Mouse (Mus musculus) left cerebral cortex, adult 2 months (tissue): ENCODE results near the gene Bmp8a. TPM values are rescaled to one million over a fixed set of nuclear protein-coding genes. Genes with fewer than 3 reads are reported as not detected.
"Not testable (repeated sequence)": the region's sequence is repeated elsewhere in the genome, so short reads cannot be mapped to it uniquely, and the experiment has no call there.

Experiments used
- DNase-seq, 2 experiments: peaks; one replicate each; pipeline ENCODE4 v3.0.0; 2021 to 2022; ENCODE audit warnings: low spot score in 2 of 2, mixed read lengths in 1 of 2; ENCODE audit errors: extremely low spot score in 1 of 2
- H3K27ac ChIP-seq: fragments of 200-600 bp; 2 replicates; pipeline ENCODE4 v1.8.1; 2022
- H3K4me3 ChIP-seq: fragments of 200-600 bp; 2 replicates; pipeline ENCODE4 v1.8.1; 2022
- CTCF ChIP-seq: fragments of 200-600 bp; IDR thresholded peaks from 2 replicates; pipeline ENCODE4 v1.8.1; 2022; ENCODE audit warnings: antibody characterized with exemption, mild to moderate bottlenecking, moderate library complexity
- intact Hi-C: fragments of 180-260 bp; cut with DNase I; formaldehyde crosslinking; loops from one replicate; pipeline ENCODE4 v1.15.1; 2025
- total RNA-seq, 2 experiments: library from RNA; stranded (reverse); gene quantifications; 2 replicates each; pipeline ENCODE4 v1.2.3; 2021

Bmp8a gene
- total RNA-seq, 2 experiments from 2014 or later, result 0.30 to 0.48 TPM

DNA sequence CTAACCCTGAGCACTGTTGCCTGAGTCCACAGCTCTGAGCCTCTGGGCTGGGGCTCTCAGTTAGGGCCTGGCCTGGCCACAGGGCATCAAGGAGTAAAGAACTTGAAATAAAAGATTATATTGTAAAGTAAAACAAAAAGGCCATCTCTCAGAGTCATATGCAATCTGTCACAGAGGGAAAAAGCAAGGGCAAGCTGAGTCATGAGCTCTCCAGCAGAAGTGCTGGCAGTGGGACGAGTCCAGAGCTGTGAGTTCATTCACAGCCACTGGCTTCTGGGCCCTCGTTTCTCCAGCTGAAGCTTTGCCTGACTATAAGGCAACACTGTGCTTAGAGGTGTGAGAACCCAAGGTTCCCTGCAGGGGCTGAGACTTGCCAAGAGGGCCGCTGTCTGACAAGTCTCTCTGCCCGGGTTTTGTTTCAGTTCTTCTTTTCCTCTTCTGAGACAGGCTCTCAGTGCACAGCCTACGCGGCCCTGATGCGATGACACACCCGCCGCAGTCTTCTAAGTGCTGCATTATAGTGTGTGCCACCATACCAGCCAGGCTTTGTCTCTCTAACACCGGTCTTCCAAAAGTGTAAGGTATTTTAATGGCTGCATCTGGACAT is 10.3 kb upstream of the Bmp8a start:
- no peak for TF ChIP-seq CTCF
- Histone ChIP-seq H3K4me3 (no peak overlapping the region), H3K27ac (no peak overlapping the region)
- intact Hi-C loops, result no loop called here
- no peak for DNase-seq

DNA sequence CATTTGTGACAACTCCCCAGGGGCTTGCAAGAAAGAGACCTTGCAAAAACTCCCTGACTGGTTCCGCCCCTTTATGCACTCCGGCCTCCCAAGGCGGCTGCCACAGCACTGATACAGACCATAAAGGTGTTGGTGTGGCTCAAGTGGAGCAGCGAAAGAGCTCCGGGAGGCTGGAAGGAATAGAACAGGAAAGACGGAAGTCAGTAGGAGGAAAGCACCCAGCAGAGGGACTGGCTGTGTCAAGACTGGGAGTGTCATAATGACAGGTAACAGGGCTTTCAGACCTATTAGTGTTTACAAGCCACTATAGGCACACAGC is 378 bp upstream of the Bmp8a start:
- TF ChIP-seq CTCF, result no peak
- H3K27ac ChIP-seq, result no peak overlapping the region
- intact Hi-C loops, result no loop called here
- peak overlapping the region; percentile 31 for H3K4me3 ChIP-seq
- DNase-seq, result no peak

DNA sequence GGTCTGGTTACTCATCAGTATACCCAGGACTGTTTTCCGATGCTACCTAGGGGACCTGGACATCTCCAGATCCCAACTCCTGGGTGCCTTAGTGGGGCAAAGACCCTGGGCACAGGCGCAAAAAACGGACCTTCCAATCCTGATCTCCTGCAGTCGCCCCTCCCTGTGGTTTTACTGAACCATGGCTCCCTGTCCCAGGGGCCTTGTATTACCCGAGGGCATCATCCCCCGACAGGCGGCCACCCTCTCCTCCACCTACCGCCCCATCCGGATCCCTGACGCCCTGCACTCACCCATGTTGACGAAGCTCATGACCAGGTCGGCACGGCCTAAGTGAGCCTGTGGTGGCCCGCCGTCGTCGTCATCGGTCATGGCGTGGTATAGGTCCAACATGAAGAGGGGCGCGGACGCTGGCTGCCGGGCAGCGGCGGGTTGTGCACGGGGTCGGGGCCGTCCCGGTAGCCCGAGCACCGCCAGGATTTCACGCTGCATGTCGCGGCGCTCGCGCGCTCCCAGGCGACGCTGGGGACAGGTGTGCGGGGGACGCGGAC is 886 bp downstream of the Bmp8a start:
- TF ChIP-seq CTCF, result no peak
- intact Hi-C loops, result no loop called here
- no peak for DNase-seq
- H3K27ac ChIP-seq, result no peak overlapping the region
- peak overlapping the region; percentile 31 for H3K4me3 ChIP-seq

DNA sequence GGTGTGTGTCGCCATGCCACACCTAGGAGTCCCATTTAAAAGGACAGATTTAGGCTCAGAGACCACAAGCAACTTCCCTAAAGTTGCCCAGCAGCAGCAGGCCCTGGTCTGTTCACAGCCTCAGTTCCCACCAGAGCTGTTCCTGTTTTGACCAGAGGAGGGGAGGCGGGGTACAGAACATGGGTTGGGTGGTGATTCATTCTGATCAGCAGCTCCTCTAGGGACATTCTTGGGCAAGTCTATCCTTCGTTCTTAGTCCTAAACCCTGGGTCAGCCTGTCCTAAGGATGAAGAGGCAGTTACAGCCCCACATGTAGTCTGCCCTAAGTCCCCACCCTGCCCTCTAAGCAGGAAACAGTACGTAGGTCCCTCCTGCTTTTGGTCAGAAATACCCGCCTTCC is 2.8 kb downstream of the Bmp8a start:
- no peak overlapping the region for H3K27ac ChIP-seq
- H3K4me3 ChIP-seq, result no peak overlapping the region
- intact Hi-C loops, result no loop called here
- no peak for DNase-seq
- no peak for TF ChIP-seq CTCF

DNA sequence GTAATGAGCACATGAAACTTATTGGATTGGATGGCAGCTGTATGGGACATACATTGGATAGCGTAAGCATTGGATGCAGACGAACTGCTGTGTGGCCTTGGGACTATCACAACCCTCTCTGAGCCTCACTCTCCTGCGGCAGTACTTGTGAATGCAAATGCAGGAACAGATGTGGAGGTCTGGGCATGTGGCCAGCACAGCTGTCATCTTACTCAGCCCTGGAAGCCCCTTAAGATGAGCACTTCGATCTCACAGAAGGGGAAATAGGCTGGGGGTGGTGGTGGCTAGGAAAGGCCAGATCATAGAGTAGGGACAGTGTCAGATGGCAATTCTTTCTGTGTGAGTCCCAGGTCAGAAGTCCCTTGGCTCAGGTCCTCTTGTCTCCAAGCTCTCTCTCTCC is 5.4 kb downstream of the Bmp8a start:
- intact Hi-C loops, result no loop called here

DNA sequence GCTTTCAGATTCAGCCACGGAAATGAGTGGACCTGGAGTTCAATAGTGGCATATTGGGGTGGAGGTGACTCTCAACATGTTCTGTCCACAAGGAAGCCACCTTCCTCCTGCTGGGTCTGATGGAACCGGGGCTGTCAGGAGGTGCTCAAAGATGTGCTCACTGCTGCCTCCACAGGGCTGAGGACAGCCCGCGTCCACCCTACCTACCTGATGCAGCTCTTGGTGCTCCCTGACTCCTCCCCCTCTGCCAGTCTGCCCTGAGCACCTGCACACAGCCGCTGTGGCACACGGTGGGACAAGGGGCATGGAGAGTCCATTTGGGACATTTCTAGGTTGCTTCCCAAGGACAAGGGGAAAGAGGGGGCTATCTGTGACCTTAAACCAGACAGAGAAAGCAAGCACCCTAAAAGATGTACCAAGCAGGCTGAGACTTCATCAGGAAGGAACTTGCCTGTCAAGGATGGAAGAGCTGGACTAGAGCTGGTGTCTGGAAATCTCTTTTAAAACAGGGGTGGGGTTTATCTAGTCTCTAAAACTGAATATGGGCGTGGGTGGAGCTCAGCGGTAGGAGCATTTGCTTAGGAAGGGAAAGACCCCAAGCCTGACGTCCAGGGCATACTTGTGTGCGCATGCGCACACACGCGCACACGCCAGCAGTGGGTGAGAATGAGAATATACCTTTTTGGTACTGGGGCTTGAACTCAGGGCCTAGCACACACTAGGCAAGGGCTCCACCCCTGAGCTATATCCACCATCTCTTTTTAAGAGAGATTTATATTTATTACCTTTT is 7.1 kb downstream of the Bmp8a start:
- DNase-seq, result no peak
- intact Hi-C loops, result loop anchor here (1.0 kb wide), 1 partner anchor 8 kb away; no protein-coding TSS in a partner anchor
- no peak; the same call in none of the 2 replicates for TF ChIP-seq CTCF
- Histone ChIP-seq H3K27ac (no peak overlapping the region), H3K4me3 (no peak overlapping the region)

More for the DNA sequence above, 5.4 kb downstream of the Bmp8a start:
- Histone ChIP-seq H3K4me3 (no peak overlapping the region), H3K27ac (no peak overlapping the region)
- no peak for DNase-seq
- TF ChIP-seq CTCF, result no peak

DNA sequence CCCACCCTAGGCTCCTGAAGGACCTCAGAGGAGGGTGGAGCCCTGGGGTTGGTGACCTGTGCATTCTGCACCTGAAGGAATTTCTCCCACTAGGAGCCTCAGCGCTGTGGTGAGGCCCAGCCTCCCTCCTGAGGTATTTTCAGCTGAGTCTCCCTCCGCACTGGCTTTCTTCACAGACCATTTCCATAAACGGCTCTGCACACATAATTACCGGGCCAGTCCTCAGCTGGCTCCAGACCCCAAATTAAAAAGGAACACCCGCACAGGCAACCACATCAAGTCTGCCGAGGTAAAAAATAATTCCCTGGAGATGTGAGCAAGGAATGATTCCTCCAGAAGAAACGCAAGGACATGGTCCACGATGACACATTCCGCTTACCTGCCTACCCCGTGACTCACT is 7.8 kb downstream of the Bmp8a start:
- H3K27ac ChIP-seq, DNase-seq, H3K4me3 ChIP-seq: not testable (repeated sequence)
- intact Hi-C loops, result loop anchor here (1.0 kb wide), 1 partner anchor 9 kb away; no protein-coding TSS in a partner anchor

DNA sequence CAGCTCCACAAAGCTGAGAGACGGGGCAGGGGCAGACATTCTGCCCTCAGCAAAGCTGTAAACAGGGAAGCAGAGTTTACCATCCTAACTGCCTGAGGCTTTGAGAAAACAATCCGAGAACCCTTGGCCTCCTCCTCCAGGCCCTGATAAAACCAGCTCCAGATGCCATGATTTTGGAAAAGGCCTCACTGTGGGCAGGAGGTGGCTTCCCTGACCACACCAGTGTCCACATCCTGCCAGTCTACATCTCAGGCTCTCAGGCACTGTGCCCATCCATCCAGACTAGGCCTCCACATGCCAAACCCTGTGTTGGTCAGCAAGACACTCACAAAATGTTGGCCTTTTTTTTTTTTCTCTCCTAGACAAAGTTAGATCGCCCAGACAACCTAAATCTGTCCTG is 8.9 kb downstream of the Bmp8a start:
- DNase-seq, result no peak
- no peak for TF ChIP-seq CTCF
- H3K27ac ChIP-seq, result no peak overlapping the region
- no peak overlapping the region for H3K4me3 ChIP-seq
- intact Hi-C loops, result no loop called here

DNA sequence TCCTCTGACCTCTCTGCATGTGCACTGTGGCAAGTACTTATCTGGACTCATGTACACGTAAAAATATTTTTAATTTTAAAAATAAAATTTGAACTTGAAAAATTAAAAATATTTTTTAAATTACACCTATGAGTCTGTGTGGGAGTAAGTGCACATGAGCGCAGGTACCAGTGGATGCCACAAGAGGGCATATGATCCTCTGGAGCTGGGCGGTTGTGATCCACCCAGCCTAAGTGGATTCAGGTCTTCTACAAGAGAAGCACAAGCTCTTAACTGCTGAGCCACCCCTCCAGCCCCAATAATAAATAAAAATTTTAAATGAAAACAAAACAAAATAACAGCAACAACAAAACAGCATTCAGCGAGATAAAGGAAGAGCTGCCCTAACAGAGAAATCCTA is 9.9 kb downstream of the Bmp8a start:
- DNase-seq, result no peak
- intact Hi-C loops, result no loop called here
- Histone ChIP-seq H3K4me3 (no peak overlapping the region), H3K27ac (no peak overlapping the region)
- peak; percentile 8; the same call in 1 of the 2 replicates for TF ChIP-seq CTCF

DNA sequence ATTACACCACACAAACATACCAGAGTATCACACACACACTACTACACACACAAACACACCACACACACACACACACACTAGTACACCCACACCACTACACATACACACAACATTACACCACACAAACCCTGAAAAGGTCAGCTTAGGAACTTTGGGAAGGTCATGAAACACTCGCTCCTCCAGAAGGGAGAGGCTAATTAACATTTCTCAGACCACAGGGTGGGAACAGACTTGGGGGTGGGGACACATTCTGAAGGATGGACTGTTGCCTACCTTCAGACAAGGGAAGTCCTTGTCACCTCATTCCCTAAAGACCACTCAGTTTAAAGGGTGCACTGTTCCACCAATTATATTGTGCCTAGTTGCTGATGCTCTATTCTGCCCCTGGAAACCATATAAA is 11.1 kb downstream of the Bmp8a start:
- H3K4me3 ChIP-seq, H3K27ac ChIP-seq, intact Hi-C loops, DNase-seq: not testable (repeated sequence)

DNA sequence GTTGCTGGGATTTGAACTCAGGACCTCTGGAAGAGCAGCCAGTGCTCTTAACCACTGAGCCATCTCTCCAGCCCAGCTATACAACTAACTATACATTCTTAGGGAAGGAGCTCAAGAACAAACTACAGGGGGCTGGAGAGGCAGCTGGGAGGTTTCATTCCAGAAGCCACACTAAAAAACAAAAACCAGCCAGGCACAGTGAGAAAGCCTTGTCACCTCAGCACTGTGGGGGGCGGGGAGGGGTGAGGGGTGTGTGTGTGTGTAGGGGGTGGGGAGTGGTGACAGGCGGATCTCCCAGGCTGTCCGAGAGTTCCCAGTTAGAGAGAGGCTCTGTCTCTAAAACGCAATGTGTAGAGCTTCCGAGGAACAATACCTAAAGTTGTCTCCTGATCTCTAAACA is 11.7 kb downstream of the Bmp8a start:
- intact Hi-C loops, result no loop called here
- TF ChIP-seq CTCF, result no peak
- no peak for DNase-seq
- no peak overlapping the region for H3K27ac ChIP-seq
- no peak overlapping the region for H3K4me3 ChIP-seq

DNA sequence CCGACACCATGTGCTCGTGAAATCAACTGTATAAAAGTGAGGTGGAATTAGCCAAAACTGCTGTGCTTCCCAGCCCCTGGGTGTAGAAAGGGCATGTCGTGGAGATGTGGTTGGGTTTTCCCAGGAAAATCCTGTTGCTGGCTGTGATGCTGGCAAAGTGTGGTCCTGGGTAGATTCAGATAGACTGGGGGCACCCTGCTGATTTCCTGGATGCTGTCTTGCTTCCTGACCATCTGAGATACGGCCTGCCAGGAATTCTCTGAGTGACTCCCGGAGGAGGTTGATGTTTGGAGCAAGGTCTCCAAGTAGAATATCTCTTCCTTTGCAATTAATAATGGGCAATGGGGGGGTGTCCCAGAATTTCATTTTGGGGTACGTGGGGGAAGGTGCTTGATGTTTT is 14.1 kb downstream of the Bmp8a start:
- TF ChIP-seq CTCF, result no peak
- DNase-seq, result no peak
- H3K27ac ChIP-seq, result no peak overlapping the region
- H3K4me3 ChIP-seq, result no peak overlapping the region
- intact Hi-C loops, result no loop called here

DNA sequence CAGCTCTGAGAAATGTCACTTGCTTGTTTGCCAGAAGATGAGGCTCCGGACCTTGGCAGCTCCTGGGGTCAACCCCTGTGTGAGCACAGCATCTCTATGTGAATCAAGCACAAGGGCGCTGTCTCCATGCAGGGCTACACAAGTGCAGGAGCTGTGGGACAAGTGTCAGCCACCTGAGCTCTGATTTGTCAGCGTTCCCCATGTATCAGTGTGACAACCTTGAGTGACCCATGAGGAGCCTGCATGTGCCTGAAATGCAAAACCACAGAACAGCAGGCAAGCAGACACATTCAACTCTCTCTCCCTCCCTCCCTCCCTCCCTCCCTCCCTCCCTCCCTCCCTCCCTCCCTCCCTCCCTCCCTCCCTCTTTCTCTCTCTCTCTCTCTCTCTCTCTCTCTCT is 15.4 kb downstream of the Bmp8a start:
- TF ChIP-seq CTCF, result no peak
- Histone ChIP-seq H3K27ac (no peak overlapping the region), H3K4me3 (no peak overlapping the region)
- intact Hi-C loops, result no loop called here
- DNase-seq, result no peak
